Mouse (Mus musculus) hindbrain, postnatal 0 days (tissue): Measurements from ENCODE around the gene Vps33b. TPM values are rescaled to one million over a fixed set of nuclear protein-coding genes. Genes with fewer than 3 reads are reported as not detected.

Source experiments
- ATAC-seq: fragments of 200-750 bp; cut with Nextera tagmentation; 2 replicates; pipeline ENCODE4 v1.8.0; 2017; ENCODE audit warnings: mild to moderate bottlenecking, moderate TSS enrichment, moderate library complexity
- DNase-seq: peaks from one replicate; pipeline ENCODE4 v3.0.0-alpha.2; 2015; ENCODE audit warnings: low spot score
- H3K27ac ChIP-seq: fragments of 300-500 bp; sonication (generic); 2 replicates; pipeline ENCODE4 v1.5.1; 2014; ENCODE audit warnings: mild to moderate bottlenecking
- H3K27me3 ChIP-seq: fragments of 300-500 bp; sonication (generic); 2 replicates; pipeline ENCODE4 v1.6.1; 2014; ENCODE audit warnings: low read length, mixed read lengths; ENCODE audit not compliant: insufficient read depth
- H3K36me3 ChIP-seq: fragments of 300-500 bp; sonication (generic); 2 replicates; pipeline ENCODE4 v1.6.1; 2014; ENCODE audit warnings: low read length, mixed read lengths; ENCODE audit not compliant: insufficient read depth
- H3K4me1 ChIP-seq: fragments of 300-500 bp; sonication (generic); 2 replicates; pipeline ENCODE4 v1.6.1; 2014; ENCODE audit warnings: antibody characterized with exemption, low read length, mixed read lengths; ENCODE audit not compliant: insufficient read depth
- H3K4me2 ChIP-seq: fragments of 300-500 bp; sonication (generic); 2 replicates; pipeline ENCODE4 v1.6.1; 2014; ENCODE audit warnings: low read depth, mild to moderate bottlenecking, low read length, moderate library complexity, mixed read lengths
- H3K4me3 ChIP-seq: fragments of 300-500 bp; sonication (generic); 2 replicates; pipeline ENCODE4 v1.5.1; 2014; ENCODE audit warnings: low read length
- H3K9ac ChIP-seq: fragments of 300-500 bp; sonication (generic); replicated peaks from 2 replicates; pipeline ENCODE4 v1.6.1; 2014; ENCODE audit warnings: mild to moderate bottlenecking, low read length, moderate library complexity, mixed read lengths
- H3K9me3 ChIP-seq: fragments of 300-500 bp; sonication (generic); 2 replicates; pipeline ENCODE4 v1.6.1; 2016; ENCODE audit warnings: low read length, mixed read lengths
- CTCF ChIP-seq: IDR thresholded peaks from 2 replicates; pipeline ENCODE4 v1.5.1; 2016; ENCODE audit warnings: antibody characterized with exemption, control low read depth, low read depth
- WGBS: fragments of 180-500 bp; shearing (Covaris S2); extraction: QIAGEN DNeasy Blood & Tissue Kit; methylation state at CpG from one replicate; pipeline ENCODE4 v1.1.7; 2014; 5-methylcytosine and 5-hydroxymethylcytosine counted together
- polyA plus RNA-seq: library from polyadenylated mRNA; unstranded; fragments of >200 nt; fragmentation: Nextera tagmentation; extraction: Ambion mirVana; gene quantifications from 2 replicates; pipeline ENCODE4 v1.2.1, GENCODE M21; 2015
- total RNA-seq: library from RNA; depleted of rRNA; stranded (reverse); fragments of >200 nt; gene quantifications from 2 replicates; pipeline ENCODE4 v1.2.3, GENCODE M21; 2014

The Vps33b gene
- total and polyA plus RNA-seq, 2 experiments from 2014 or later = 15.4 to 24.3 TPM

DNA sequence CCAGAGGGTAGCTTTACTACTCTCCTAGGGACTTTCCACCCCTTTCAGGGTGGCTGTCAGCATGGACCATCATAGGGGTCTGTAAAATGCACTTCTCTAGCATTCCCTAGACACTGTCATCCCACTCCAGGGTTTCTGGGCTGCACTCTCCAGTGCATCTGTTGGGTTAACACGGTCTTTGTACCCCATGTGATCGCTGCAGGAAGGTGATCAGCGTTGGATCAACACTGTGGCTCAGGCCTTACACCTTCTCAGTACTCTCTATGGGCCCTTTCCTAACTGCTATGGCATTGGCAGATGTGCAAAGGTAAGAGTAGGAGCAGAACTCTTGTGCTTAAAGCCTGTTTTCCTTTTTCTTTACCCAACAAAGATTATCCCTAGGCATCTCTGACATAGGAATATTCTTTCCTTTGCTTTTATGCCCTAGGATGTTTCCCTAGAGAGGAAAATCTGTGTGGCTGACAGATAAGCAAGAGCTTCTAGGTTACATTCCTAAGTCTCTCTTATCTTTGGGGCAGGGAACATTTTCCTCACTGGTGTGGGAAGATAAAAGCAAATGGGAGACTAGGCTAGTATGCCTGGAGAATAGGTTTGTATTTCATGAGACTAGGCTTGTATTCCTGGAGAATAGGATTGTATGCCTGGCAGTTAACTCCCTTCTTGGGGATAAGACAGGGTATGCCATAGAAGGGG is 13.9 kb downstream of the Vps33b start:
- TF ChIP-seq CTCF = no peak
- Histone ChIP-seq H3K4me3 (no peak overlapping the region), H3K9ac (no peak overlapping the region), H3K36me3 (peaks cover 65% of the 10 kb centered on the region), H3K4me2 (no peak overlapping the region), H3K27me3 (no peaks in the 10 kb centered on the region), H3K4me1 (no peaks in the 10 kb centered on the region), H3K9me3 (no peaks in the 10 kb centered on the region), H3K27ac (no peak overlapping the region)
- ATAC-seq (no peak), DNase-seq (no peak)
- WGBS = 94% methylated on average over 3 of the region's 3 CpGs

DNA sequence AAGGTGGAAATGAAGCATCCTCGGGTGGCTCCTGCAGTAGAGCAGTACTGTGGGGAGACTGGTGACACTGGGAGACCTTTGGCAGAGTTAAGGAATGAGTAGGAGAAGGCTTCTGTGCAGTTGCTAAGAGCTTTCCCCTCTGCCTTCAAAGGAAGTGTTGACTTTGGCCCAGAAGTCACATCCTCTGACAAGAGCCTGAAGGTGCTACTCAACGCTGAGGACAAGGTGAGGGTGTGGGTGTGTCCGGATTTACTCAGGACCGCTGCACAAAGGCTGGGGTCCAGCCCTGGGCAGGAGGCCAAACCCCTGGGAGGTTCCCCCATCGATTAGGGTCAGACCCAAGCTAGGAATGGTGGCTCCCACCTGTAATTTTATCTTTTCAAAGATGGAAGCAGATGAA is 14.9 kb downstream of the Vps33b start:
- TF ChIP-seq CTCF = no peak
- Histone ChIP-seq H3K4me1 (no peaks in the 10 kb centered on the region), H3K4me2 (no peak overlapping the region), H3K9me3 (no peaks in the 10 kb centered on the region), H3K36me3 (peaks cover 58% of the 10 kb centered on the region), H3K4me3 (no peak overlapping the region), H3K9ac (no peak overlapping the region), H3K27me3 (no peaks in the 10 kb centered on the region), H3K27ac (no peak overlapping the region)
- DNase-seq (no peak), ATAC-seq (no peak)
- 87% methylated on average over 5 of the region's 5 CpGs for WGBS

DNA sequence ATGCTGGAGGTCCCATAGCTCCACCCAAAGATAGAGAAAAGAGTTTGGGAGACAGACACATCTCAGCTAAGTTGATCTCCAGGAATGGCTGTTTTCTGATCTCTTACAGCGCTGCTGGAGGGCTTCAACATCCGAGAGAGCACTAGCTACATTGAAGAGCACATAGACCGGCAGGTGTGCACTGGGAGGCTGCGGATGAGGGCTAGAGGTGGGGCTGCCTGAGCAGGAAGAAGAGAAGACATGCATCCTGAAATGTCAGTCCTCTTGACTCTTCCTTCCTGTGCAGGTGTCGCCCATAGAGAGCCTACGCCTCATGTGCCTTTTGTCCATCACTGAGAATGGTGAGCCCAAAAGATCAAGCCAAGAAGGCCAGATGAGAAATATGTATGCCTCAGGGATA is 16.3 kb downstream of the Vps33b start:
- DNase-seq = no peak
- H3K36me3 ChIP-seq = peaks cover 58% of the 10 kb centered on the region
- no peak for ATAC-seq
- no peaks in the 10 kb centered on the region for H3K27me3 ChIP-seq
- no peak overlapping the region for H3K4me3 ChIP-seq
- H3K27ac ChIP-seq = no peak overlapping the region
- H3K9ac ChIP-seq = no peak overlapping the region
- TF ChIP-seq CTCF = no peak
- no peaks in the 10 kb centered on the region for H3K9me3 ChIP-seq
- no peak overlapping the region for H3K4me2 ChIP-seq
- 94% methylated on average over 6 of the region's 6 CpGs for WGBS
- no peaks in the 10 kb centered on the region for H3K4me1 ChIP-seq

DNA sequence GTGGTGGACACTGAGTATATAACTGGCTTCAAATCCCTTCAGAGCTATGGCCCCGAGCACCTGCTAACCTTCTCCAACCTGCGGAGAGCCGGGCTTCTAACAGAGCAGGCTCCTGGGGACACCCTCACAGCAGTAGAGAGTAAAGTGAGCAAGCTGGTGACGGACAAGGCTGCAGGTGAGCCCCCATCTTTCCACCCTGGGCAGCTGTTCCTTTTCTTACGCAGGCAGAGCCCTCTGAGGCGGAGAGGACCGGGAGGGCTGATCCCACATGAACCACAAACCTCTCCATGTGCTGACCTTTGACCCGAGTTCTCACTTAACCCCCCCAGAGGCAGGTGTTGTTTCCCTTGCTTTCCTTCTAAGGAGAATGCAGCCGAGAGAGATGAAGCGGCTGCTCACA is 18.3 kb downstream of the Vps33b start:
- Histone ChIP-seq H3K27me3 (no peaks in the 10 kb centered on the region), H3K9ac (no peak overlapping the region), H3K4me1 (no peaks in the 10 kb centered on the region), H3K4me3 (no peak overlapping the region), H3K4me2 (no peak overlapping the region), H3K27ac (no peak overlapping the region), H3K36me3 (peaks cover 58% of the 10 kb centered on the region), H3K9me3 (no peaks in the 10 kb centered on the region)
- no peak for DNase-seq
- no peak for TF ChIP-seq CTCF
- no peak for ATAC-seq
- WGBS = 85% methylated on average over 10 of the region's 10 CpGs

DNA sequence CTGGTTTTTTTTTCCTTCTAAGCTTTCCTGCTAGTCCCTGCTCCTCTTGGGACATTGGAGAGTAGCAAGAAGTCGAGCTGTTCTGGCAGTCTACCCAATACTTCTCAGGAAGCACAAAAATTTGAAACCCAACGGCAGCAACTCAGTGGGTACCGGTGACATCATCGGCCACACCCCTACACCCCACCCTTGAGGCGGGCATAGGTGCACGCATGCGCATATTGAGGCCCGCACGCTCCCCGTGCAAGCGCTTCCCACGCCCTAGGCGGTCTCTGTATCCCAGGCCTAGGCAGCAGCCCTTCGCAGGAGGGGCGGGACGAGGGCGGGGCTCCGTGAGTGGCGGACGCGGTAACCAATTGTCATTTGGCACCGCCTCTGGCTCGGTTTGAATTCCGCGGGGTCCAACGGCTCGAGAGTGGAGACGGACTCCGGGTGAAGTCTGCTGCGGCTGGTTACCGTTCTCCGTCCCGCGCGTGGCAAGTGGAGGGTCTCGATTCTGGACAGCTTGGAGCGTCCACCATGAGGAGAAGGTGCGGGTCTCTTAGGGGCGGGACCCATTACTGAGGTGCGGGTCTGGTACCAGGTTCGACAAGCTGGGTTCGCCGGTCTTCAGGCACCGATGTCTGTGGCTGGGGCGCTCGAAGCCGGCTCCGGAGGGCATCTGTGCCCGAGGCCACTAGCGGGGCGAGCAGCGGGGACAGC is 24.8 kb downstream of the Vps33b start, which contains the start of gene Prc1:
Gene Prc1 (plus strand): TSS at position 389 of the 702 bp plus-strand sequence.
- Histone ChIP-seq H3K36me3 (peaks cover 7% of the 10 kb centered on the region; the same call in 1 of the 2 replicates), H3K4me3 (peak within 1 kb of the TSS; percentile 73), H3K9me3 (no peaks in the 10 kb centered on the region), H3K27me3 (no peaks in the 10 kb centered on the region), H3K4me2 (peak within 1 kb of the TSS; percentile 97), H3K9ac (peak within 1 kb of the TSS; percentile 58), H3K4me1 (no peaks in the 10 kb centered on the region), H3K27ac (peak within 1 kb of the TSS; percentile 66; the same call in 1 of the 2 replicates)
- DNase-seq (peak; percentile 98), ATAC-seq (peak; percentile 99)
- WGBS = under 1% methylated on average over 52 of the region's 52 CpGs
- TF ChIP-seq CTCF = no peak

DNA sequence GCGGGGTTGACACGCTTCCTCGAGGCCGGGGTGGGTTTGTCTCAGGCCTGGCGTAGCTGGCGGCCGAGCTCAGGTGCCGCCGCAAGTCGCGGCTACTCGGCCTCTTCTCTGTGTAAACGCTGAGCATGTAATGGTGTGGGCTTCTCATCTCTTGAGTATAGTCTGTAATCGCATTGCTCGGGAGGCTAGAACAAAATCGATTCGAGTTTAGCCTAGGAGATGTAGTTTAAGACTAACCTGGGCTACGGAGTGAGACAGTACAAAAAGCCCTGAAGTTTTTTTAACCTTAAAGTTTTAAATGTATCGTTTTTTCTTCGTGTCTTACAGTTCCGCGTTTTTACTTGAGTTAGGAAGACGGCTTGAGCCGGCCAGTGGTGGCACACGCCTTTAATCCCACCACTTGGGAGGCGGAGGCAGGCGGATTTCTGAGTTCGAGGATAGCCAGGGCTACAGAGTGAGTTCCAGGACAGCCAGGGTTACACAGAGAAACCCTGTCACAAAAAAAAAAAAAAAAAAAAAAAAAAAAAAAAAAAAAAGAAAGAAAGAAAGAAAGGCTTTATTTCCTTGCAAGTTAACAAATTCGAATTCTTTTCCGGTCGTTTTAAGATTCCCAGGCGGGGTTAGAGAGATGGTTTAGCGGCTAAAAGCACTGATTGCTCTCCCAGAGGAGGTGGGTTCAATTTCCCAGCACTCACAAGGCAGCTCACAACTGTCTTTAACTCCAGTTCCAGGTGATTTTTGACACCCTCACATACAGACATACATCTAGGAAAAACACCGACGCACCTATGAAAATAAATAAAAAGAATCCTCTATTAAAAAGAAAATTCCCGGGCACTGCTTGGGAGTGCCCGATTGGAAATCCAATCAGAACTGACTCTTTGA is 25.6 kb downstream of the Vps33b start:
- no peak for TF ChIP-seq CTCF

More for the DNA sequence above, 25.6 kb downstream of the Vps33b start:
- H3K4me2 ChIP-seq = peak overlapping the region; percentile 97
- ATAC-seq (no peak), DNase-seq (peak; percentile 44)
- no peaks in the 10 kb centered on the region for H3K4me1 ChIP-seq
- no peaks in the 10 kb centered on the region for H3K9me3 ChIP-seq
- H3K27ac ChIP-seq = peak overlapping the region; percentile 66; the same call in 1 of the 2 replicates
- H3K36me3 ChIP-seq = peaks cover 6% of the 10 kb centered on the region; the same call in 1 of the 2 replicates
- WGBS = 8% methylated on average over 37 of the region's 37 CpGs
- H3K4me3 ChIP-seq = peak overlapping the region; percentile 73
- no peaks in the 10 kb centered on the region for H3K27me3 ChIP-seq
- H3K9ac ChIP-seq = peak overlapping the region; percentile 58
